Mouse (Mus musculus) kidney, adult 2 months (tissue): ENCODE results near the gene Sebox.

Experiments
- CTCF ChIP-seq: fragments of 200-500 bp; conservative IDR thresholded peaks from 2 replicates; pipeline ENCODE4 v1.5.1; 2011; ENCODE audit warnings: low read depth, mild to moderate bottlenecking, control low read depth, low read length, moderate library complexity, mixed read lengths; ENCODE audit not compliant: insufficient read depth, insufficient read length
- POLR2A ChIP-seq: fragments of 200-500 bp; IDR thresholded peaks from one replicate; pipeline ENCODE4 v1.6.1; 2011; ENCODE audit warnings: low read depth, low read length, control low read depth

- TF ChIP-seq CTCF (no peak), POLR2A (no peak)
Observed at GRCm38 (mm10) chr11:78462669-78463068, 40.6 kb upstream of the Sebox start.
